Mouse (Mus musculus) thymus, adult 18-20 months (tissue): ENCODE results near the gene Gsta2.
A peak's percentile ranks its signal among the peaks of the same experiment; 100 is the strongest.
"Not testable (repeated sequence)": the region's sequence is repeated elsewhere in the genome, so short reads cannot be mapped to it uniquely, and the experiment has no call there.

Experiments used
- DNase-seq, 2 experiments: peaks; one replicate each; pipeline ENCODE4 v3.0.0; 2022; ENCODE audit warnings: mixed read lengths in 2 of 2

Gene Gsta2

GRCm38 (mm10) chr9:78365850-78366544 is 10.4 kb upstream of the Gsta2 start:
- DNase-seq, result no peak

GRCm38 (mm10) chr9:78364701-78365100 is 9.1 kb upstream of the Gsta2 start:
- DNase-seq, result no peak

- no peak for DNase-seq
These were observed 7.8 kb upstream of the Gsta2 start for GRCm38 (mm10) chr9:78363374-78363773.

GRCm38 (mm10) chr9:78360484-78360872 is 4.9 kb upstream of the Gsta2 start:
- DNase-seq, result no peak

- no peak for DNase-seq
These were observed 4.3 kb upstream of the Gsta2 start for GRCm38 (mm10) chr9:78359750-78360483.

GRCm38 (mm10) chr9:78358053-78358452 is 2.5 kb upstream of the Gsta2 start:
- DNase-seq, result peak in 1 of 2 experiments; percentile 14

GRCm38 (mm10) chr9:78354665-78355578 is 666 bp downstream of the Gsta2 start:
- no peak for DNase-seq

GRCm38 (mm10) chr9:78351504-78352220 is 3.9 kb downstream of the Gsta2 start:
- DNase-seq, result no peak

- not testable (repeated sequence) for DNase-seq
These were observed 5.6 kb downstream of the Gsta2 start for GRCm38 (mm10) chr9:78350007-78350406.

GRCm38 (mm10) chr9:78349141-78349540 is 6.4 kb downstream of the Gsta2 start:
- not testable (repeated sequence) for DNase-seq

- DNase-seq, result not testable (repeated sequence)
These were observed 7.2 kb downstream of the Gsta2 start for GRCm38 (mm10) chr9:78348206-78349004.

- DNase-seq, result no peak
These were observed 8.6 kb downstream of the Gsta2 start for GRCm38 (mm10) chr9:78347004-78347403.

- DNase-seq, result not testable (repeated sequence)
These were observed 10.4 kb downstream of the Gsta2 start for GRCm38 (mm10) chr9:78345235-78345634.

GRCm38 (mm10) chr9:78343055-78343454 is 12.5 kb downstream of the Gsta2 start:
- DNase-seq, result not testable (repeated sequence)

GRCm38 (mm10) chr9:78342494-78342893 is 13.1 kb downstream of the Gsta2 start:
- DNase-seq, result not testable (repeated sequence)

GRCm38 (mm10) chr9:78340324-78340723 is 15.3 kb downstream of the Gsta2 start:
- peak in 1 of 2 experiments; percentile 4 for DNase-seq

- DNase-seq, result not testable (repeated sequence)
These were observed 18.5 kb downstream of the Gsta2 start for GRCm38 (mm10) chr9:78337050-78337449.

- not testable (repeated sequence) for DNase-seq
These were observed 28.3 kb downstream of the Gsta2 start, which contains the start of gene Omt2b for GRCm38 (mm10) chr9:78327289-78327688. TSS of gene Omt2b (plus strand) at chr9:78327589.

GRCm38 (mm10) chr9:78319499-78319898 is 36.1 kb downstream of the Gsta2 start:
- DNase-seq, result no peak

- no peak for DNase-seq
These were observed 40.9 kb downstream of the Gsta2 start, which contains the start of gene Omt2a for GRCm38 (mm10) chr9:78314696-78315095. TSS of gene Omt2a (minus strand) at chr9:78314796.

- not testable (repeated sequence) for DNase-seq
These were observed 47.5 kb downstream of the Gsta2 start for GRCm38 (mm10) chr9:78308122-78308521.
